Mouse (Mus musculus): Measurements from ENCODE around the gene Taf1b. TPM values are rescaled to one million over a fixed set of nuclear protein-coding genes. Genes with fewer than 3 reads are reported as not detected.

Taf1b gene
- total and polyA plus RNA-seq, 3 experiments, result 26.4 to 28.1 TPM; not detected in 1

DNA sequence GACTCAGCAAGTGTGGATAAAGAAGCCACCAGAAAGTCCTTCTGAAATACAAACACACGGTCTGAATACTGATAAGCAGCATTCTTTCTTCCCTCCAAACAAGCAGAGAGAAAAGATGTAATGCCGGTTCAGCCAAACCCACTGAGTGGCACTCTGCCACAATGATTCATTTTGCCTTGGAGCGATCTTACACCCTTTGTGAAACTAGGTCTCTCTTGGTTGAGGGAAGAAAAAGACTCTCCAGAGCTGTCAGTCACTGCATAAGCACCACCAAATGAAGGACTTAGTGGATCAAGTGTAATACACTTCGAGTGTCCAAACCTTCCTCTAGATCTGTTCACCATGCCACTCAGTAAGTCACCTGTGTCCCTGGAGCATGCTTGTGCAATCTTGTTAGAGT lies 39.8 kb downstream of the Taf1b start:
- DNase-seq (ENCODE audit: low read depth, low spot score), result peak; percentile 54
- Histone ChIP-seq H3K27me3 (ENCODE audit: control insufficient read depth in 1 of 2, insufficient read depth in 2 of 2, low read length in 2 of 2) (no peaks in the 10 kb centered on the region), H3K9ac (ENCODE audit: control insufficient read depth, low read depth, low read length, poor library complexity, severe bottlenecking) (no peak overlapping the region; the same call in 1 of the 2 replicates), H3K36me3 (ENCODE audit: control insufficient read depth in 1 of 2, insufficient read depth in 2 of 2, low read length in 2 of 2) (peaks cover 0 to 29% of the 10 kb centered on the region in 2 experiments; a peak in 2 of 4 replicates), H3K4me1 (ENCODE audit: control insufficient read depth in 1 of 2, insufficient read depth in 2 of 2, low read length in 2 of 2) (peaks cover 26 to 28% of the 10 kb centered on the region in 2 experiments), H3K27ac (ENCODE audit: control insufficient read depth, low read depth, low read length) (peak overlapping the region; percentile 1), H3K79me2 (ENCODE audit: control insufficient read depth, insufficient read depth, low read length, poor library complexity) (no peaks in the 10 kb centered on the region), H3K4me3 (ENCODE audit: control insufficient read depth in 1 of 2, insufficient read depth in 1 of 2, low read depth in 2 of 2, low read length in 2 of 2) (no peak overlapping the region), H3K9me3 (replicated peaks; ENCODE audit: insufficient read depth, low read length) (no peaks in the 10 kb centered on the region)
- TF ChIP-seq EP300 (IDR thresholded peaks at IDR 0.05; ENCODE audit: low read depth in 1 of 2, low read length in 2 of 2) (0 out of 4 replicates have a peak, but pooled peaks of 1 of the 2 experiments have one; percentile 7), KAT2A (conservative IDR thresholded peaks at IDR 0.05; ENCODE audit: low read depth, low read length) (no peak)

DNA sequence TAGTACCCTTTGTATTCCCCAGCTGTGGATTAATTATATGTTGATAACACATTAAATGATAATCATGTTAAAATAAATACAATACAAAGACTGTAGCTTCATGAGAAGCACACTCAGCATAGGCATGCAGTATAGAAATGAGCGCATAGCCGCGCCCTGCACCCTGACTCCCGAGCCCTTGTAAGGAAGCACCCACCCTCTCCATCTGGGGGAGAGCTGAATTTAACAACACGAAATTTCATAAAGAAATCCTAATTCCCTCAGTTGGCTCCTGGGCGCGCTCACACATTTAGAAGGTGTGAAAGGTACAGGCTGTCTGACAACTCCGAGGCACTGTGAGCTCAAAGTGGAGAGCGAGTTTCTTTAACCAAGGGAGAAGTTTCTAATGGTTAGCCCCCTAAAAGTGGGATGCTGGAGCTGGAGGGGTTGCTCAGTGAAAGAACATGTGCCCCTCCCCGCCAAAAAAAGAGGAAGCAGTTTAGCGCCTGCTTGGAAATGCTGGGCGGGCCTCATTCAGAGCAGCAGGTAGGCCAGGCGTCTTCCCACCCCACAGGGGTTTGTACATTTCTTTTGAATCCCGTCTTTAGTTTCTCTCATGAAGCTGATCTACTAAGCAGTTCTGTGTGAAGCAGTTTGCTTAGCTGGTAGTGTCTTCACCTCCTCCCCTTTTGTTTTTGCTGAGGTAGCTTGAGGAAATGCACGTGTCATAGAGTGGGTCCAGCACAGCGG lies 43.4 kb downstream of the Taf1b start:
- H3K9ac ChIP-seq (ENCODE audit: control insufficient read depth, low read depth, low read length, poor library complexity, severe bottlenecking), result no peak overlapping the region
- H3K79me2 ChIP-seq (ENCODE audit: control insufficient read depth, insufficient read depth, low read length, poor library complexity), result no peaks in the 10 kb centered on the region
- peaks cover 12 to 17% of the 10 kb centered on the region in 2 experiments for H3K4me1 ChIP-seq (ENCODE audit: control insufficient read depth in 1 of 2, insufficient read depth in 2 of 2, low read length in 2 of 2)
- no peak for TF ChIP-seq USF1 (IDR thresholded peaks at IDR 0.05; ENCODE audit: low read depth, low read length)
- TF ChIP-seq GABPA (IDR thresholded peaks at IDR 0.05; ENCODE audit: low read depth, low read length), result no peak
- no peak for TF ChIP-seq POLR2AphosphoS5 (IDR thresholded peaks at IDR 0.05; ENCODE audit: borderline replicate concordance, low read depth, low read length)
- TF ChIP-seq JUND (IDR thresholded peaks at IDR 0.05; ENCODE audit: low read depth, low read length), result no peak
- TF ChIP-seq USF2 (IDR thresholded peaks at IDR 0.05; ENCODE audit: borderline replicate concordance in 1 of 2, insufficient read depth in 1 of 2, low read depth in 1 of 2, low read length in 2 of 2), result no peak
- H3K36me3 ChIP-seq (ENCODE audit: control insufficient read depth in 1 of 2, insufficient read depth in 2 of 2, low read length in 2 of 2), result peaks cover 0 to 14% of the 10 kb centered on the region in 2 experiments; a peak in 2 of 4 replicates
- no peak overlapping the region for H3K4me3 ChIP-seq (ENCODE audit: control insufficient read depth in 1 of 2, insufficient read depth in 1 of 2, low read depth in 2 of 2, low read length in 2 of 2)
- H3K9me3 ChIP-seq (replicated peaks; ENCODE audit: insufficient read depth, low read length), result no peaks in the 10 kb centered on the region
- peak; percentile 39 for DNase-seq (ENCODE audit: low read depth, low spot score)
- no peak overlapping the region for H3K27ac ChIP-seq (ENCODE audit: control insufficient read depth, low read depth, low read length)
- no peaks in the 10 kb centered on the region for H3K27me3 ChIP-seq (ENCODE audit: control insufficient read depth in 1 of 2, insufficient read depth in 2 of 2, low read length in 2 of 2)

GRCm38 (mm10) chr12:24547686-24548085 lies 49.5 kb downstream of the Taf1b start:
- H3K4me1 ChIP-seq (ENCODE audit: control insufficient read depth in 1 of 2, insufficient read depth in 2 of 2, low read length in 2 of 2), result no peaks in the 10 kb centered on the region
- no peak overlapping the region for H3K4me3 ChIP-seq (ENCODE audit: control insufficient read depth in 1 of 2, insufficient read depth in 1 of 2, low read depth in 2 of 2, low read length in 2 of 2)
- no peak for DNase-seq (ENCODE audit: low read depth, low spot score)
- TF ChIP-seq USF1 (IDR thresholded peaks at IDR 0.05; ENCODE audit: low read depth, low read length) (no peak), ZMIZ1 (IDR thresholded peaks at IDR 0.05; ENCODE audit: low read depth, low read length) (no peak), ZC3H11A (IDR thresholded peaks at IDR 0.05; ENCODE audit: low read depth, low read length) (no peak), HCFC1 (IDR thresholded peaks at IDR 0.05; ENCODE audit: low read depth, low read length) (no peak), RCOR1 (IDR thresholded peaks at IDR 0.05; ENCODE audit: low read depth, low read length) (no peak), E2F4 (IDR thresholded peaks at IDR 0.05; ENCODE audit: borderline replicate concordance, low read depth, low read length) (no peak), CTCF (IDR thresholded peaks at IDR 0.05 in 2 of 3, conservative IDR thresholded peaks at IDR 0.05 in 1 of 3; ENCODE audit: control insufficient read depth in 1 of 3, insufficient read depth in 1 of 3, low read depth in 2 of 3, low read length in 3 of 3, poor library complexity in 1 of 3, severe bottlenecking in 1 of 3) (no peak), EP300 (IDR thresholded peaks at IDR 0.05; ENCODE audit: low read depth in 1 of 2, low read length in 2 of 2) (no peak), UBTF (IDR thresholded peaks at IDR 0.05; ENCODE audit: borderline replicate concordance, insufficient read depth, low read depth, low read length) (no peak), GABPA (IDR thresholded peaks at IDR 0.05; ENCODE audit: low read depth, low read length) (no peak), TBP (IDR thresholded peaks at IDR 0.05; ENCODE audit: low read depth, low read length) (no peak), MYB (IDR thresholded peaks at IDR 0.05; ENCODE audit: low read depth, low read length) (no peak), MYC (IDR thresholded peaks at IDR 0.05; ENCODE audit: low read depth, low read length) (no peak), CHD2 (IDR thresholded peaks at IDR 0.05; ENCODE audit: low read length) (no peak), TAL1 (IDR thresholded peaks at IDR 0.05; ENCODE audit: low read length) (no peak), JUND (IDR thresholded peaks at IDR 0.05; ENCODE audit: low read depth, low read length) (no peak), MAX (IDR thresholded peaks at IDR 0.05; ENCODE audit: low read length) (no peak), NELFE (IDR thresholded peaks at IDR 0.05; ENCODE audit: low read depth, low read length) (no peak), ZKSCAN1 (IDR thresholded peaks at IDR 0.05; ENCODE audit: low read depth, low read length) (no peak), POLR2A (IDR thresholded peaks at IDR 0.05; ENCODE audit: control insufficient read depth in 1 of 2, insufficient read depth in 1 of 2, low read depth in 1 of 2, low read length in 2 of 2, poor library complexity in 1 of 2) (no peak)
- no peak overlapping the region for H3K9ac ChIP-seq (ENCODE audit: control insufficient read depth, low read depth, low read length, poor library complexity, severe bottlenecking)
- no peaks in the 10 kb centered on the region for H3K27me3 ChIP-seq (ENCODE audit: control insufficient read depth in 1 of 2, insufficient read depth in 2 of 2, low read length in 2 of 2)
- no peaks in the 10 kb centered on the region for H3K9me3 ChIP-seq (replicated peaks; ENCODE audit: insufficient read depth, low read length)
- no peaks in the 10 kb centered on the region for H3K79me2 ChIP-seq (ENCODE audit: control insufficient read depth, insufficient read depth, low read length, poor library complexity)
- peaks cover 0 to 2% of the 10 kb centered on the region in 2 experiments; a peak in 1 of 4 replicates for H3K36me3 ChIP-seq (ENCODE audit: control insufficient read depth in 1 of 2, insufficient read depth in 2 of 2, low read length in 2 of 2)
- H3K27ac ChIP-seq (ENCODE audit: control insufficient read depth, low read depth, low read length), result no peak overlapping the region
